Mouse (Mus musculus) layer of hippocampus, adult 2 months (tissue): ENCODE measurements around the gene C1ql3. TPM values are rescaled to one million over a fixed set of nuclear protein-coding genes. Genes with fewer than 3 reads are reported as not detected.

Experiments
- DNase-seq, 2 experiments: peaks; one replicate each; pipeline ENCODE4 v3.0.0; 2022; ENCODE audit warnings: low spot score in 2 of 2
- H3K27ac ChIP-seq: fragments of 200-600 bp; 2 replicates; pipeline ENCODE4 v1.8.1; 2022
- H3K4me3 ChIP-seq: fragments of 200-600 bp; 2 replicates; pipeline ENCODE4 v1.8.1; 2022; ENCODE audit warnings: mild to moderate bottlenecking
- CTCF ChIP-seq: fragments of 200-600 bp; conservative IDR thresholded peaks from 2 replicates; pipeline ENCODE4 v1.8.1; 2022; ENCODE audit warnings: antibody characterized with exemption, mild to moderate bottlenecking, moderate library complexity
- long read RNA-seq, 2 experiments: library from polyadenylated mRNA; stranded (forward); transcript quantifications; one replicate each; pipeline ENCODE4 v2.0.0; 2021; ENCODE audit warnings: borderline mapping rate in 2 of 2
- total RNA-seq, 2 experiments: library from RNA; stranded (reverse); gene quantifications; 2 replicates each; pipeline ENCODE4 v1.2.3; 2021

C1ql3 gene
- 100 to 1,000 TPM; 173 to 174 TPM for total RNA-seq
- long read RNA-seq, experiment 1, transcript C1ql3-201 (2 exons, 2,535 nt) = major isoform, 49 of 54 reads
- long read RNA-seq, experiment 1, partial matches to known transcripts = 3 of 54 reads
- long read RNA-seq, experiment 1, other reads (novel, unspliced or antisense) = 2 of 54 reads
- long read RNA-seq, experiment 2, transcript C1ql3-201 (2 exons, 2,535 nt) = major isoform, 62 of 85 reads
- long read RNA-seq, experiment 2, partial matches to known transcripts = 0 of 85 reads
- long read RNA-seq, experiment 2, other reads (novel, unspliced or antisense) = 23 of 85 reads

DNA sequence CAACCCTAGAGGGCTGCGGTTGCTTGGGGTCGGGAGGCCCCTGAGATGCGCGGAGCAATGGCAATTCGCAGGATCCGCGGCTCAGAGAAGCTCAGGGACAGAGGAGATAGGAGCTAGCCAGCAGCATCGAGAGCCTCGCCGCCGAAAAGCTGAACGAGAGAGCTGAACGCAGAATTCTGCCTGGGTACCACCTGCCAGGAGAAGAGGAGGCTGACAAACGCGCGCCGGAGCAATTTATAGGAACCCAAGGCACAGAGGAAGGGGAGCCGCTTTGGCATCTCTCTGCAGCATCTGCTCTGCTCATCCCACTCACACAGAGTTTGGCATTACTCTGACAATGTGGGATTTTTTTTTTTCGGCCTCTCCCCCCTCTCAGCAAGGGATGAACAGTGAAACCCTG lies at the start of gene C1ql3:
TSS of gene C1ql3 (minus strand) at position 335 of the 400 bp plus-strand sequence.
- Histone ChIP-seq H3K4me3 (peak within 1 kb of the TSS; percentile 72), H3K27ac (peak within 1 kb of the TSS; percentile 96)
- TF ChIP-seq CTCF = no peak
- DNase-seq = peak; percentile 87 to 91

DNA sequence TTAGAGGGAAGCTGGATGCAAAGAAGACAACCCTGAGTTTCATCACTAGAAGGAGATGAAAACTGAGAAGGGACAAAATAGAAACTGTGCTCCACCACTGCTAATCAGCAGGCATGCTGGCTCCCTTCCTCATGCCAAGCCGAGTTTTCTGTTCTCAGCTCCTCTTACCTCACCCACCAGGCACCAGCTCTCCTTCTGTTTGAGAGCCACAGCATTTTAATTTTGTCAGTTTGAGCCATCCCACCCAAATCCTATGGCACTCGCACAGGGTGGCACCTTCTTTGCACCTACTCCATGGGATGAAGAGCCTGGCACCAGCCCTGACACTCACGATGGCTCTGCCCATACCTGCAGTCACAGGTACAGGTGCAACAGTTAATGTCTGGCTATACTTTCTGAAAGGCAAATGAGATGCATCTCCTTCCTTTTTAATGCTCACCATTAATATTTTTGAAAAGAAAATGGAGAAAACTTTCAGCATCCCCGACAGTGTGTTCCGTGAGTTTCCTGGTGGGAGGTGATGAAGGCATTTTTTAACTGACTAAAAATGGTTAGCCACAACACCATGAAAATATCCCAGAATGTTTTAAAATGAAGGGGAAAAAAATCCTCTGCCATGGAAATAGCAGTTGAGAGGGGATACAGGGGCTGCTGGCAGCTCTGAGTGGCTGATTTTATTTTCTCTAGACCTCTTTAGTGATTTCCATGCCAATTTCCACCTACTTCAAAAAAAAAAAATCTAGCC lies 49.0 kb upstream of the C1ql3 start:
- Histone ChIP-seq H3K4me3 (no peak overlapping the region), H3K27ac (no peak overlapping the region)
- TF ChIP-seq CTCF = no peak
- peak; percentile 9 to 10 for DNase-seq

DNA sequence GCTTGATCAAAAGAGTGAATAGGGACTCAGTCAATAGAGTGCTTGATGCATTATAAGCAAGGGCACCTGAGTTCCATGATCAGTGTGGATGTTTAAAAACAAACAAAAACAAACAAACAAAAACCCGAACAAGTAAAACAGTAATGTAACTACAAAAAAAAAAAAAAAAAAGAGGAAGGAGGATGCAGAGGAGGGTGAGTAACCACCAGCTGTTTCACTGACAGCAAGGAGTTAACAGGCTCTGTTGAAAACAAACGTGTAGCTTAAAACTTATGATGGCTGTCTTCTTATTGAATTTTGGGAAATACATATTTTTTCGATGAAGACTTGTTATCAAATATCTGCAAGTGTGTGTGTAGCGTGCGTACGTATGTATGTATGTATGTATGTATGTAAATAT lies 37.0 kb upstream of the C1ql3 start:
- Histone ChIP-seq H3K4me3 (no peak overlapping the region), H3K27ac (no peak overlapping the region)
- DNase-seq = no peak
- no peak for TF ChIP-seq CTCF

DNA sequence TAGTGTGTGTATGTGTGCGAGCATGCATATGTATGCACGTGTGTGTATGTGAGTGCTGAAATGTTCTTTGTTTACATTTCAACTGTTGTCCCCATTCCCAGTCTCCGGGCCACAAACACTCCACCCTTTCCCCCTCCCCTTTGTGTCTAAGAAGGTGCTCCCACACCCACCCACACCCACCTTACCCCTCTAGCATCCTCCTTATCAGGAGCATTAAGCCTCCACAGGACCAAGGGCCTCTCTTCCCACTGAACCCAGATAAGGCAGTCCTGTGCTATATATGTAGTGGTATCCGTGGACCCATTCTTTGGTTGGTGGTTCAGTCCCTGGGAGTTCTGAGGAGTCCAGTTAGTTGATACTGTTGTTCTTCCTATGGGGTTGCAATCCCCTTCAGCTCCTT lies 32.9 kb upstream of the C1ql3 start:
- no peak for TF ChIP-seq CTCF
- no peak overlapping the region for H3K27ac ChIP-seq
- H3K4me3 ChIP-seq = no peak overlapping the region

DNA sequence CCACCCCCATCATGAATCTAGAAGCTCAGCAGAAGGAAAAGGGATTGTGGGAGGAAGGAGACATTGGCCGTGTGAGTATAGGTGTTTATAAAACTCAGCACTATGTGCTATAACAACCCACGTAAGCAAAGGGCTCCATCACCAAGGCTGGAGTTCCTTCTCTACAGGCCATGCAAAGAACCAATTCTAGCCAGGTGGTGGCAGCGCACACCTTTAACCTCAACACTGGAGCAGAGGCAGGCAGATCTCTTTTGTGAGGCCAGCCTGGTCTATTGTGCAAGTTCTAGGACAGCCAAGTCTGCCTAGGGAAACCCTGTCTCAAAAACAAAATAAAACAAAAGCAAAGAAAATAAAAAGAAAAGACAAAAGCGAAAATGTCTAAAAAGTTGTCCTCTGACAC lies 28.2 kb upstream of the C1ql3 start:
- DNase-seq = no peak
- H3K4me3 ChIP-seq = no peak overlapping the region
- TF ChIP-seq CTCF = no peak

More for the DNA sequence above, 32.9 kb upstream of the C1ql3 start:
- DNase-seq = no peak

DNA sequence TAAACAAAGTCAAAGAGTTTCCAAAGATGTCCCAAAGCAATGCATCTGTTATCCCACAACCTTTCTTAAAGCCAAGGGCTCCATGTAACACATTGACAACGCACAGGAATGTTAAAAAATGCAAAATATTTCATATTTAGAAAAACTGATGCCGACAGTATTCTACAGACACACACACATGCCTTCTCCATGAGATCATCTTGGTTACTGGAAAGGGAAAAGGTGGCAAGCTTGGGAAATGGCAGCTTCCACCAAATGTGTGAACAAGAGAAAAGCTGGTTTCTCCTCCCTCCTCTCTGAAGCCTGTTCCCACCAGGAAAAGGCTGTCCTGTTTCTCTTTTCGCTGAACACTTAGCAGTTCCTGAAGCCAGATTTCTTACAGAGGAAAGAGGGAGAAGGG lies 27.2 kb upstream of the C1ql3 start:
- TF ChIP-seq CTCF = no peak
- H3K4me3 ChIP-seq = no peak overlapping the region
- no peak overlapping the region for H3K27ac ChIP-seq
- DNase-seq = no peak

More for the DNA sequence above, 28.2 kb upstream of the C1ql3 start:
- H3K27ac ChIP-seq = no peak overlapping the region

DNA sequence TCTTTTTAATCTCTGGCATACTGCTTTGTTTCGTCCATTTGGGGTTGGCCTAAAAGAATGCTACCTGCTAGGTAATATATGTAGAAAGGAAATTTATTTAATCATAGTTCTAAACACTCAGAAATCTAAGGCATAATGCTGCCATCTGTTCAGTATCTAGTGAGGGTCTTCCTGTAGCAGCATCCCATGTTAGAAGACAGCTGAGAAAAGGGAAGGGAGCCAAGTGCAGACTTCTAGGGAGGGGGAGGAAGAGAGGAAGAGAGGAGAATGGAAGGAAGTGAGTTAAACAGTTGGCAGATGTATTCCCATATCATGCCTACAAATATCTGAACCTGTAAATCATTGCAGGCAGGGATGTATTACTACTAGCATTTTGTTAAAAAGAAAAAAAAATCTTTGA lies 7.3 kb upstream of the C1ql3 start:
- TF ChIP-seq CTCF = no peak
- Histone ChIP-seq H3K4me3 (no peak overlapping the region), H3K27ac (no peak overlapping the region)
- DNase-seq = no peak

DNA sequence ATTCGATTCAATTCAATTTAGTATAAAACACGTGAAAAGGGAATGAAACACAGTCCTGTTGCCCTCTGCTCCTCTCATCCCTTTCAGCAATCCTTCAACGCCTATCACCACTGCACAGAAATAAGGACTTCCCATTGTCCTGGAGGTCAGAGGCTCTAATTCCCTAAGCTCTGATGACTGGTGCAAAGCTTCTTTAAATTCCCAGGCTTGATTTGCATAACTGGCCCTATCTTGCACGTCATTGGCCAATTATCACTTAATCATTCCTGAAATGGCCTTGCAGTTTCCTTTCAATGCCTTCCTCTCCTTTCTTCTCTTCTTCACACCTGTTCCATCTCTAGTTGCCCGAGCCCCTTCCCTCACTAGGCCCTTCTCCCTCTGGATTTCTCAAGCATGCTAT lies 6.8 kb upstream of the C1ql3 start:
- no peak for DNase-seq
- H3K4me3 ChIP-seq = no peak overlapping the region
- H3K27ac ChIP-seq = no peak overlapping the region
- TF ChIP-seq CTCF = no peak

DNA sequence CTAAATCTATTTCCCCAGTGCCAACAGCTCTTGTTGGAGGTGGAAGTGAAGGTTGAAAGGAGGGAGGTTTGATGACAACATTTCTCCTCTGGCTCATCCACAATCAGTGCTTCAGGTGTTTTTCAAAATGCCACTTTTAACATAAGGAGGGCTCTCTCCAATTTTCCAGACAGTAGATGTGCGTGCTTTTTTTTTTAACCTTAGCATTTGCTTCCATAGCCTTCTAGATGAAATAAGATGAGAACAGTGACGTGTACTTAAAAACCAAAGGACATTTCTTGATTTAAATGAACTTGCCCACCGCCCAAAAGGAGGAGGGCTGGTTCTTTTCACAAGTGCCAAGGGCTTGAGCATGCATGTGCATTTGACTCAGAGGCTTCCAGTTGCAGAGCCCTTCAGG lies 367 bp upstream of the C1ql3 start:
- DNase-seq = no peak
- TF ChIP-seq CTCF = no peak
- Histone ChIP-seq H3K4me3 (peak overlapping the region; percentile 72), H3K27ac (no peak overlapping the region; the same call in 1 of the 2 replicates)

DNA sequence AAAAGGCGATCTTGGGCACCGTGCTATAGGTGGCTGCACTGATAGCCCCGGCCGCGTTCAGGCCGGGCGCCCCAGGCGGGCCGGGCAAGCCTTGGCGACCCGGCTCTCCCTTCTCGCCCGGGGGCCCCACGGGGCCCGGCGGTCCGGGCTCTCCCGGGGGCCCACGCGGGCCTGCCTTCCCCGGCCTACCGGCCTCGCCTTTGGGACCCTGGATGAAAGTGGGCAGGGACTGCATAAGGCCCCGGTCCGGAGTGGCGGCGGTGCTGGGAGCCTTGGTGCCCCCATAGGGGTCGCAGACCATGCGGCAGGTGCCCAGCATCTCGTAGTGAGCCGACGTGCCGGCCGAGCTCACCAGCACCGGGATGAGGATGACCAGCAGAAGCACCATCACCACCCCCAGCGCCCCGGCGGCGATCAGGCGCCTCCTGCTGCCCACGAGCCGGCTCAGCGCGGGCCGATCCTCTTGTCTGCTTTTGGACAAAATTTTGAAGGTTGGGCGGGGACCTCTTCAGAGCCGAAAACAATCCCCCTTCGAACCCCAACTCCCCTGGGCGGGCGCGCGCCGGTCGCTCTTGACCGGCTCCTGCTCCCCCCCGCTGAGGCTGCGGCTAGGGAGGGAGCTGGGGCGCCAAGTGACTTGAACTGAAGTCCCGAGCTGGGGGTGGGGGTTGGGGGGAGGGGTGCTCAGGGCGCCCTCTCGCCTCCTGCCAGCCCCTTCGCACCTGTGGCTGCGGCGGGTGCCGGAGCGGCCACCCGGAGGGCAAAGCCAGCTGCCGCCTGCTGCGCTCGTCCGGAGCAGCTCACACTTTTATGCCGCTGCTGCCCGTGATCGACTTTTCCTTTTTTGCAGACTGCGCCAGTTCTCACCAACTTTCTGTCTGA lies 905 bp downstream of the C1ql3 start:
- peak; percentile 63 for TF ChIP-seq CTCF
- H3K27ac ChIP-seq = peak overlapping the region; percentile 96

DNA sequence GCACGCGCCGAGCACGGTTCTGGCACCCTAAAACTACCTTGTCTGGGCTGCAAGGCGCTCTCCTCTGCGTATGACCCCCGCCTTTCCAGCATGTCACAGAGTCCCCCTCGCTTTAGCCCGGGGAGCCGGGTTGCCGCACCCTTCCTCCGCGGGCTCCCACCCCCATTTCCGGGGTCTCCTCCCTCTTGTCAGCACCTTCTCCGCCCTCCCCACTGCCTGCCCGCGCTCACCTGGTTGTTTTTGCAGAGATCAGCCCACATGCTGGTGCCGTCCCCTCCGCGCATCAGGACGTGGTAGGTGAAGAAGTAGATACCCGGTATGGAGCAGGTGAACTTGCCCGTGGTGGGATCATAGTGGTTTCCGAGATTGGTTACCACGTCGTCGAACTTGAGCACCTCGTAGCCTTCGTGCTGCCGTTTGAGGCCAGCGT lies 1.6 kb downstream of the C1ql3 start:
- H3K4me3 ChIP-seq = peak overlapping the region; percentile 72

More for the DNA sequence above, 905 bp downstream of the C1ql3 start:
- peak overlapping the region; percentile 72 for H3K4me3 ChIP-seq
- peak in 1 of 2 experiments; percentile 39 for DNase-seq

DNA sequence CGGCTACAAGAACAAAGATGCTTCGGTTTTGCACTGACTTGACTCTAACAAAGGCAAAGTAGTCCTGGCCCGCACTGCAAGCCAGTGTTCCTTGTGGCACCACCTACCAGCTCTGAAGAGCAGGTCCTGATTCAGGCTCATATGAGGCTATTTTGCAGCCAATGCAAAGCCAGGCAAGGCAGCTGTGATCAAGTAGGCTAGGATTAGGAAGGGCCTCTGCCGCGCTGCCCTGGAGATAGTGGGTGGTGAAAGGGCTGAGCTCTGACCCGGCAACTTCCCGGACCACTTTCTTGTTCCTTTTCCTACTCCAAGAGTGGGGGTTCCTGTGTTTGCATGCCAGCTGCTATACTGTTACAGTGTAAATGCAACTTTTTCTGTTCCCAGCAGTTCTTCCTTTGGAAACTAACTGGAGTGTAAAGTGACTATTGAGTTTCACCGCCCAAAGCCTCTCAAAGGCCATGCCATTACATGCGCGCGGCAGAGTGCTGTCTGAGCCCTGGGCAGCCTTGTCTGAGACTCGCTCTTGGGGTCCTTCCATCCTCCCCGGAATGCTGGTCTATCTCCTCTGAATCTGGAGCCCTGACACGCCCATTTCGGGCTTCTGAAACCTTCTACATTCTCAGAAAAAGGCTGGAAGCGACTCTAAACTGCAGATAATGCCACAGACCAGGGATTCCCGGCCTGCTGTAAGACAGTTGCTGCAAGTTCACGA lies 2.2 kb downstream of the C1ql3 start:
- TF ChIP-seq CTCF = no peak
- Histone ChIP-seq H3K27ac (peak overlapping the region; percentile 96), H3K4me3 (peak overlapping the region; percentile 72)
- peak in 1 of 2 experiments; percentile 44 for DNase-seq

More for the DNA sequence above, 1.6 kb downstream of the C1ql3 start:
- peak overlapping the region; percentile 96 for H3K27ac ChIP-seq
- no peak for TF ChIP-seq CTCF
- DNase-seq = no peak
